Mouse (Mus musculus) common myeloid progenitor, adult 5-6 weeks (primary cell): ENCODE data around the gene Timm22. TPM values are rescaled to one million over a fixed set of nuclear protein-coding genes. Genes with fewer than 3 reads are reported as not detected.

Source experiments
- ATAC-seq: replicated peaks from 2 replicates; pipeline ENCODE4 v1.8.0; 2016; ENCODE audit warnings: low read depth, mild to moderate bottlenecking, moderate TSS enrichment, inconsistent platforms; ENCODE audit not compliant: poor library complexity, severe bottlenecking
- total RNA-seq: library from RNA; stranded (forward); fragments of 200-1000, 187-1606 nt; gene quantifications from 2 replicates; pipeline ENCODE4 v1.2.3, GENCODE M21; 2017

Gene Timm22
- total RNA-seq, 1 experiment from 2014 or later: 17.0 TPM

DNA sequence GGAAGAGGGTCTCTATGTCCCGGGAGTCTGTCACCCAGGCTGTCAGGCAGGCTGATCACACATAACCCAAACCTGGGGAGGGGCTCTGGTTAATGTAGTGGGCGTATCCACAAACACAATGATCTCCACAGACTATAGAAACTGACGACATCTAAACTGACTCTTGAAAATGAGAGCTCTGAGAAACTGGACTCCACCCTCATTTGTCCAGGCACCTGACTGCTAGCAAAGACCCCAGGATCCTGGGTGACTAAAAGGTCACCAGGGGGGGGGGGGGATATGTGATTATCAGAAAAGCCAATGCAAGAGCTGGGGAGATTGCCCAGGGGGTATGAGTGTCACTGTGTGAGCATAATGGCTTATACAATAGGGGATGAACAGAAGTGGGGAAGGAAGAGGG lies 21.0 kb upstream of the Timm22 start:
- ATAC-seq: no peak

DNA sequence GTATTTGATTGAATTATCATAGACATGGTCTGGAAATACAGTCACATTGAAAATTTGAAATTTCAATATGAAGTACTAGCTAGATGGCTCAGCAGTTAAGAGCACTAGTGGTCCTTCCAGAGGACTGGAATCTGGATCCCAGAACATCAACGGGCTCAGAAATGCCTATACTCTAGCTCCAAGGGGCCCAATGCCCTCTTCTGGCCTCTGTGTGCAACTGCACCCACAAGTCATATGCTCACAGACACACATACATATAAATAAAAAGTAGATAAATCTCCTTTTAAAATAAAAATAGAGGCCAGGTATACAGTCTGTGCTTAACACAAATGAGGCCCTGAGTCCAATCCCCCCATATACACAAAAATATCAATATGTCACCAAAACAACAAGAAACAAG lies 19.7 kb upstream of the Timm22 start:
- ATAC-seq: no peak

DNA sequence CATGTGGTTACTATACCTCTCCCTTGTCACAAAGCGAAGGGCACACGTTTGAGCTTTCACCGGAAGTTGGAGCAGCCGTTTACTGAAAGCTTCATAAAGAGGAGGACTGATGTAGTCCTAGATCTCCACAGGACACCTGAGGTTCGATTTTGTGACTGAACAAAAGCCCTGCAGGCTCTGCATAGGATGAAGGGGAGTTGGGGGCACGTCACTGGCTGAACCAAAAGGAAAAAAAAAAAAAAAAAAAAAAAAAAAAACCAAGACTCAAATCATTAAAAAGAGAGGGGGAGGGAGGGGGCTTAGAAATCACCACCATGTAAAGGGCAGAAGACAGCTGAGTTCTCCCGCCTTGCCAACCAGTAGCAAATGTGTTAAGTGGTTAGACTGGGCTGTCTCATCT lies 18.0 kb upstream of the Timm22 start:
- ATAC-seq: no peak

DNA sequence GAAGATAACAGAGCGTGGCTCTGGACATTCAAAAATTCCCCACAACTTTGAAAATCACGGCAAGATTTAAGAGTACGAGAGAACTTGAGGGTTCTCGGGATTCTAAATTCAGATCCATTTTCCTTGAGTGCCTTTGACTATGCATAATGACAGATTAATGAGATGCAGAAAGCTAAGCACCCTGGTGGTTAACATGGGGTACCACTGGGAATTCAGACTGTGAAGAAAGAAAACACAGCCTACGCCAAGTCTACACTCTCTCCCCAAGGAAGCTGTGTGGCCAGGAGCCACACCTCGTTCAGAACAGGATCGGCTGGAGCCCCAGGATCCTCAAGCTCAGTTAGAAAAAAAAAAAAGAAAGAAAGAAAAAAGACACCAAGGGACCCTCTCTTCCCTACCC lies 14.2 kb upstream of the Timm22 start:
- ATAC-seq: no peak

DNA sequence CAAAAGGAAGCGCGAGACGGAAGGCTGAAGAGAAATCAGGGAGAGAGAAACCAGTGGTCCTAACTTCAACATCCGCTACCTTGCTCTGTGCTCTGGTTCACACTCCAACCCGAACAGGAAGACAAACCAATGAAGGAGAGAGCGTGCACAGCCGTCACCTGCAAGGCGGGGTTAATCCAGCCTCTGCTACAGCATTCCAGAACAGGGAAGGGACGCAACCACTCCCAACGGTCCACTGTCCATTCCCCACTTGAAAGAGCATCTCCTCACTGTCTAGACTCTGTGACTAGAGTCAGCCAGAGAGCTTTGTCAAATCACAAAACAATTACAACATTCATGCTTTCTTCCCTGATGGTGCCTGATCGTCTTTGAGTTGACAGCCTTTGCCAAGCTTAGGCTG lies 13.8 kb upstream of the Timm22 start:
- ATAC-seq: no peak

DNA sequence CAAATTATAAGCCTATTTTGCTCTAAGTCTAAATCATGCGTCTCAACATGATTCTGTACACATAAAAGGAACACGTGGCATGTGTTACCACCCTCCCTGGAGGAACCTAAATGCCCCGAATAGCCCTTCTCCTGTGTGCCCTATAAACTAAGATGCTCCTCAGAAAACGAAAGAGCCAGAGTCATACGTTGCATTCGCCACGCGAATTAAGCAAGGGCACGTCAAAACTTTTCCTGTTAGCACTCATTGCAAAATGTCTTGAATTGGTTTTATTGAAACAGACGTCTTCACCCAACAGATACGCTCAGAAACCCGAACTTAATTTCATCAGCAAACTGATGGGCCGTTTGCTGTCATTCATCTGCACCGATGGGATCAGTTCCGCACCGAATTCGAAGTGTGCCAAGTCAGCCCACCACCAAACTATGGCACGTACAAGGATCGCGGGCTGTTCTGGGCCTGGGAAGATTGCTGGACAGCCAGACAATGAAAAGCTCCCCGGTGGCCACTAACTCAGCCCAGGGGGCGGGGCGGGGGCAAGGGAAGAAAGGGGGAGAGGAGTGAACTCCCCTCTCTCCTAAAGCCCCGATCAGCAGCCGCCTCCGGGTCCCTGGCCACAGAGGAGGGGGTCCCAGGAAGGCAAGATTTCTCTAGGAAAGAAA lies 9.0 kb upstream of the Timm22 start:
- ATAC-seq: peak; percentile 10; the same call in 1 of the 2 replicates

DNA sequence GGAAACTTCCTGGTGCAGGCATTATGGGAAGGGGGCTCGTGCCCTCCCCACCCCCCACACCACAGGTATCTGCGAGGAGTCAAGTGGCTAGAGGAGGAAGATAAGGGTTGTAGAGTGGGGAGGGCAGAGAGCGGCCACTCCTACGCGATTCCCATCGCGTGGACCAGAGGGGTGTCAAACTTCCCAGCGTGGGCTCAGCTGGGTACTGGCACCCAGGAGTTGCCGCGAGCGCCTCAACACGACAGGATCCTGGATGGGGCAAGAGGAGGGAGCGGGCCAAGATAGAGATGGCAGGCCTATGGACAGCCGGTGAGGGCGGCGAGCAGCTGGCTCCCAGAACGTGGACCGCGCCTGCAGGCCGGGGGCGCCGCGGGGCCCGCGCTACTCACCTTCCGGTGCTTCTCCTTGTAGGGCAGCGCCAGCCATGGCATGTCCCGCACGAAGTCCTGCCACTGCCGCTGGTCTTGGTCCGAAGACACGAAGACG lies 8.4 kb upstream of the Timm22 start:
- peak; percentile 8; the same call in 1 of the 2 replicates for ATAC-seq

DNA sequence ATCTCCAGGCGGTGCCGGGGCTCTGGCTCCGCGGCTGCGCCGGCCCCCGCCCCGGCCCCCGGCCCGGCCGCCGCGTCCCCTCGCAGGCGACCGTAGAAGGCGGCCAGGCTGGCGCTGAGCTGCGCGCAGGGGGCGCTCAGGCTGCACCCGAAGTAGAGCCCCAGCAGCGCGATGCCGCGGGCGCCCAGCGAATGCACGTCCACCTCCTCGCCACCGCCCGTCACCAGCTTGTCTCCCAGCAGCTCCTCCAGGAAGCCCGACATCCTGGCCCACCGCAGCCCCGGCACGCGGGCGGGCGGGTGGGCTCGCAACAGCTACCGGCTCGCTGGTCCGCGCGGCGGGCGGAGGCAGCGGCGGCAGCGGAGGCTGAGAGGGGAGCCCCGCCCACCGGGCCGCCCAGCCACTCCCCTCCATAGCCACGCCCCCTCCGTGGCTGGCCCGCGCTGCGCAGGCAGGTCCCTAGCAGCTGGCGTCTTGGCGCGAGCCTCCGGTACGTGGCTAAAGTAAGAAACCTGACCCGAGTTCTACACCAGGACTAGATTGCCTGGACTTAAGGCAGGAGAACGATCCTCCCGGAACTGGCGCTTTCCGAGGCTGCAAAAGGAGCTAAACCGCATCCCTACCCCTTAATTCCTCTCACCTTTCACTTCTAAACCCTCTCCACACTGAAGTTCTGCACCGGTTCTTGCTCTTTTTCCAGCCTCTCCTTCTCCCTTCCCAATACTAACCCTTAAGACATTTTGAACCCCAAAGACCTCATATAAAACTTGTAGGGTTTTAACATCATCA lies 7.8 kb upstream of the Timm22 start, which contains the start of gene Nxn:
Nxn (minus strand) TSS at position 343 of the 789 bp plus-strand sequence.
- ATAC-seq: peak; percentile 84

DNA sequence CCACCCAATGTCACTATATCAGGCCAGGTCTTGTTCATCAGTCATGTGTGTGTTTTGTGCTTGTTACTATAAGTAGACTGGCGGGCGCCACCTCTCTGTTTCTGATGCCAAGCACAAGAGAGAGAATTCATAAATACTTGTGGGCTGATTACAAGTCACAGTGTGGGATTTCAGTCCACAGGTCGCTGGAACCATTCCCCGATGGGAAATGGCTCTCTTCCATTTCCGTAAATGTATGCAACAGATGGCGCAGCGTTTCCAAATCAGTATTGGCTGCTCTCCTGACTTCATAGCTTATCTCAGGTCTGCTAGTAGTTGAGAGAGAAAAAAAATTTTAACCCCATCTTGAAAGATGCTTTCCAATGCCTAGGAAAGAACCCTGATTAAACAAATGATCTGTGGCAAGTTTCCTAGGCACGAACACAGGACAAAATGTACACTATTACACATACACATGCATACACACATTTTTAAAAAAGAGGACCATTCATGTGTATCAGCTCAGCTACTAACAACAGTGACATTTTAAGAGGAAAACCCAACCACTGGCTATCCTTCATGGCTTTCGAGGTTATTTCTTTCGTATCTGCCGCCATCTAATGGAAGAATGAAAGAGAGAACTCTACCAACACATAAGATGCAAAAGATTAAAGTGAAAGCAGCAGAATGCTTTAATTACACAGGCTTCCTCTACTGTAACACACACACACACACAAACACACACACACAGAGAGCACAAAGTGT lies 7.0 kb upstream of the Timm22 start:
- peak; percentile 24; the same call in 1 of the 2 replicates for ATAC-seq

DNA sequence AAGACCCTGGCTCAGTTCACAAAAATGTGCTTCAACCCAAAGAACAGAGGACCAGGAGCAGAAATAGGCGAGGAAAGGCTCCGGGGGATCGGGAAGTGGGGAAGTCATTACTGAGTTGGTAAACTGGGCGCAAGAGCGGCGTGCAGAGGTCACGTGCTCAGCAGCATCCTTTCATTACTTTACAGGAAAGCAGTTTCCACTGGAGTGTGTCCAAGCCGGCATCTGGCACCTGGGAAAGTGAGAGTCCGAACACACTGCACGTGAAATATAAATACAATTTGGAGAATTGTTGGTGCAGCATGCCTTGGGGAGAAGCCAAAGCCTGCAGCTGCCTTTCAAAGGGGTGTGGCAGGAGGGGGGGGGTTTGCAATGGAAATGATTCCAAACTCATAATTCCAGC lies 5.4 kb upstream of the Timm22 start:
- no peak for ATAC-seq

DNA sequence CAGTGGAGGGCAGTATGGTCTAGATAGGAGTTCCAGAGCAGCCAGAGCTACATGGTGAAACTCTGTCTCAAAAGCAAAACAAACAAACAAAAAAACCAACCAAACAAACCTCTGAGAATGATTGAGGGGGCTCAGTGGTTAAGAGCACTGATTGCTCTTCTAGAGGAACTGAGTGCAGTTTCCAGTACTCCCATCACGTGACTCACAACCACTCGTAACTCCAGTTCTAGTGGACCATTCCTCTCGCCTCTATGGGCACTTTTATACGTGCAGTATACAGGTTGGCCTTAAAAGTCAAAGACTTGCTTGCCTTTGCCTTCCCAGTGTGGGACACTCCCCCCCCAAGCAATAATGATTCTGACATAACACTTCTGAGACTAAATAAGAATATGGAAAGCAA lies 1.6 kb upstream of the Timm22 start:
- ATAC-seq: no peak

DNA sequence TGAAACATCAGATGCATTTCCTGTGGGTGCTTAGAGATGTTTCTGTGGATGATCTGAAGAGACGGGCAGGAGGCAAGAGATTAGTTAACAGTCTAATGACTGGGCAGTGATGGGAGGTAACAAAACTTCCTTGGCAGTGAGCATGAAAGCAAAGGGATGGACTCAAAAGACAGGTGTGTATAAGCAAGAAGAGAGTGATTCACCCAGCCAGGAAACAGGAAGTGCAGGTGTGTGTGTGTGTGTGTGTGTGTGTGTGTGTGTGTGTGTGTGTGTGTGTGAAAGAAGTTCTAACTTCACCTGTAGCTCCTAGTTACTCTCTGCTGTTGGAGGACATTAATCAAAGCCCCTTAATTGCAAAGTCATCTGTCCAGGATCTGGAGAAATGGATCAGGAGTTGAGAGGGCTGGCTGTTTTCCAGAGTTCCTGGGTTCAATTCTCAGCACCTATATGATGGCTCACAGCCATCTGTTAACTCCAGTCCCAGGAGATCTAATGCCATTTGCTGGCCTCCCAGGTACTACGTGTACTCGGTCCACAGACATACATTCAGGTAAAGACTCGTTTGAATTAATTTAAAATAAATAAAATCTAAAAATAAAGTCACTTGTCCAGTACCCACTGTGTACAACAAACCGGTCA lies 1.0 kb upstream of the Timm22 start:
- no peak for ATAC-seq

DNA sequence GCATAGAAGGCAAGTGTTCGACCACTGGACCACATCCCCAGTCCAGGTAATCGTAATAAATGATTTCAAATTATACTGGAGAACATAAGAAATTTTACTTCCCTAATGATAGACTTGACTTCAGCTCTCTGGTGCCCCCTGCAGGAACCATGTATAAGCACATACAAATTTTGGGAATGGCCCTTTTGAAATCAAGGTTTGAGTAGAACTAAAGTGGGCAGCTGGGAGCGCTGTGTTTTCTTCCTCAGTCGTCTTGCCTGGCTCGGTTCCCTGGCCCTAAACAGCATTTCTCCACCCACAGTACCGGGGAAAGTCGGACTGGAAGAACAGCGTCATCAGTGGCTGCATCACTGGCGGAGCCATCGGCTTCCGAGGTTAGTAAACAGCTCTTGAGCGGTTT lies 4.1 kb downstream of the Timm22 start:
- peak; percentile 20; the same call in 1 of the 2 replicates for ATAC-seq

DNA sequence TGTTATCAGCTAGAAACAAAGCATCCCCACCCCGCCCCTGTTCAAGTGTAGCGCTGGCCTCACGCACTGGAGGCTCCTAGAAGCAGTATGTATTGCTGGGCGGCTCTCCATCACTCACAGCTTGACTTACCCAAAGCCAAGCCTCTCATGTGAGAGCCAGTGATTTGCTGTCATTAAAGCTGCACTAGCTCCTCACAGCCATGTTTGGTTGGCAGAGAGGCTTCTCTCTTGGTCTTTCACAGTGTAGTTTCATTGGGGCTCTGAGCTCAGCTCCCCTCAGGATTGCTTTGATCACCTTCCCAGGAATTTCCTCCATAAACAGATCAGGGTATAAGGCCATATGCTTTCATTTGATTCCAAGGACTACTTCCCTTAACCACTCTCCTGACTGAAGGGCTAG lies 6.5 kb downstream of the Timm22 start:
- no peak for ATAC-seq

DNA sequence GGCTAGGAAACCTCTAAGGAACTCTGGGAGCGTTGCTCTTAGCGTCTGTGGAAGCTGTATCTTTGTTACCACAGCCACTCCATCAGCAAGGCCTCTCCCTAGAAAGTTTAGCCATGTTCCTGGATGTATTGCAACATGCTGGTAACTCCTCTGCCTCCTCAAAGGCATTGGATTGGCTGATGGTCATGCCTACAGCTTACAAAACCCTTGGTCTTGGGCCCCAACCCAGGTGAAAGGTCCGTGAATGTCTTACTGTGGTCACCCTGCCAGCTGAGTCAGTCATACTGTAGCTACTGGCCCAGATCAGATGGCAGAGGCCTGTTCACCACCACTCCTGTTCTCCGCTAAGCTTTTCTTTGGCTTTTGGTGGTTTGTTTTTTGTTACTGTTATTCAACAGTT lies 8.2 kb downstream of the Timm22 start:
- ATAC-seq: no peak

DNA sequence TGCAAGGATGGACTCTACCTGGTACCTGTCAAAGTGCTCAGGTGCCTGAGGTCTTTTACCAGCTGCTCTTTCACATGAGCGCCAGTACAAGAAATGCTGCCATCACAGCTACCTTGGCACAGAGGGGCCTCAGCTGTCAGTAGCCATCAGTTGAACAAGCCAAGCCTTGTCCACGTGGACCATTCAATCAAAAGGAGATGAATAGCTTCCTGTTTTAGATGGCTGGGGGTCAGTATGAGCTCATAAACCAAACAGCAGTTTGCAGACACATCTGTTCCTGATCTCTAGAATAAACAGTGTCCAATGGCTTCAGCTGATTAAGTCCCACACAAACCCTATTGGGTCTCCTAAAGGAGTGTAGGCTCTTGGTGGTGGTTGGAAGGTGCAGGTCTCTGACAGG lies 9.2 kb downstream of the Timm22 start:
- no peak for ATAC-seq

DNA sequence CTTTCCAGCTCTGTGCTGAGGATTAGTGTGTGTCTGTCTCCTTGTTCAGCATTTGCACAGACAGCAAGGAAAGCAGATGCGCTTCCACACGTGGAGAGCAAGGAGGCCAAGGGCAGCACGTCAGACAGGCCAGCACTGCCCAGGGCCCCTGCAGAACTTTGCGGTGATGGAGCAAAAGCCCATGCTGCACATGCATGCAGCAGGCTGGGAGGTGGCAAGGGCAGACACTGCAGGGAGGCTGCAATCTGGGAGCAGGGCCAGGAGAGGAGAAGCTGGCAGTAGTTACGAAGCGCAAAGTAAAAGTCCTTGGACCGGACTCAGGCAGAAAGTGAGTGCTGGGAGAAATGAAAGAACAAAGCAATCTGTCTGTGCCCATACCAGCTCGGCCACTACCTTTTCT lies 11.7 kb downstream of the Timm22 start:
- ATAC-seq: no peak

DNA sequence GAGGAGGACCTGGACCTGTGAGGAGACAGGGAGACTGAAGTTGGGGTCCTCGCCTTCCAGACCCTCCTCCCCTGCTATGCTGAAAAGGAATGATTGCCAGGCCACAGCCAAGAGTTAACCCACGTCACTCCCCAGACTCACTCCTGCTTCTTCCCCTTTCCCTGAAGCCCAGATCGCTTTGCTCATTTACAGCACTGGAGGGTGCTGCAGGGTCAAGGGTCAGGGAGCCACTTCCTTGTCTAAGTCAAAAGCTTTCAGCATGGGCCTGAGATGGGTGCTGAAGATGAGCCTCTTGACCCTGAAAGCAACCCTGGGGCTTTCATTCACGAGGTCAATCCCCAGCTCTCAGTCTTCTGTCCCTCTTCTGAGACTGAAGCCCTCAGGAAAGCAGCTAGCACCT lies 12.4 kb downstream of the Timm22 start:
- no peak for ATAC-seq

DNA sequence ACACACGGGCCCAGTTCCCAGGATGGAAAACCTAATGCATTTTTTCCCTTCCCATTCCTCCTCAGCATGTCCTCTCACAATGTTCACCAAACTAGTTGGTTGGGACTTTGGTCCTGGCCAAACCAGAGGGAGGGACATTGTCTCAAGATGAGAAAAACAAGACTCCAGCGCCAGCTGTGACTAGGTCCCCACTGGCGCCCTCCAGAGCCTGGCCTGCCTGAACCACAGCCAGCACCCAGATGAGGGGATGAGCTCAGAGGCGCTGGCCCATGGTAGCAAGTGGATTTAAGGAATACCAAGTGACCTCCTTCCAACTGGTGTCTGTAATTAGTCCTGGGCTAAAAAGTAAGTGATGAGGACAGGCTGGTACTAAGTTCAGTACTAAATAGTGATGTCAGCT lies 14.1 kb downstream of the Timm22 start:
- ATAC-seq: no peak

DNA sequence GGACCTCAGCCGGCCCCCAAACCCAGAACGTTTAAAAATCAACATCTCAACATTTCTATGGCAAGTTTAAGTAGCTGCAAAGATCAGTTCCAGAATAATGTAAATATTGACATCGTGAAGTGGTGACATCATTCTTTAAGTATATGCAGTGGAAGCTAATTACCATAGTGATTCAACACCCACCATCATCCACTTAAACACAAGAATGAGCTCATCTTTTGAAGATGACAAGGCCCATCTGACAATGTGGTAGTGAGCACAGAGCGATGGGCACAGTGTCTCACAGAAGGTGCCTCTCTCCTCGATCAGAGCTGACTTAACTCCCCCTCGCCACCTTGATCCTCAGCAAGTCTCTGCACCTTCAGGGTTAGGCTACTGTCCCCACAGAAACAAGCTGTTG lies 19.0 kb downstream of the Timm22 start:
- ATAC-seq: no peak
